Mouse (Mus musculus) kidney, adult 2 months (tissue): ENCODE measurements around the gene Tcf12.

ENCODE experiments used
- CTCF ChIP-seq: fragments of 200-500 bp; conservative IDR thresholded peaks from 2 replicates; pipeline ENCODE4 v1.5.1; 2011; ENCODE audit warnings: low read depth, mild to moderate bottlenecking, control low read depth, low read length, moderate library complexity, mixed read lengths; ENCODE audit not compliant: insufficient read depth, insufficient read length
- POLR2A ChIP-seq: fragments of 200-500 bp; IDR thresholded peaks from one replicate; pipeline ENCODE4 v1.6.1; 2011; ENCODE audit warnings: low read depth, low read length, control low read depth

DNA sequence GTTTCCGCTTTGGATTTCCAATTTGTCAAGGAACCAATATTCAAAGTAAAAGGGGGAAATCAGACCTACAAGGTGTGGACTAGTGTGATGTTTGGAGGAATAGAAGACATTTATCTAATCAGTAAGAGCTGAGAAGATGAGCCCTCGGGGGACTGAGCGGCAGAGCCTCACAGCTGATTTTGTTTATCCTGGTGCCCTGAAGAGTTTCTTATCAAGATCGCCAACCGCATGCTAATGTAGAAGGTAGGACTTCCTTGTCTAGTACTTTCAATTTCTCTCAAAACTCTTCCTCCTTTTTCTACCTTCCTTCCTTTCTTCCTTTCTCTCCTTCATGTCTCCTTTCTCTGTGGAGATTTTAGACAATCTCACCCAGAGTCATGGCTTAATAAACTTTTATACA, 32.5 kb upstream of the Tcf12 start:
- no peak for TF ChIP-seq POLR2A
- TF ChIP-seq CTCF = no peak
